Mouse (Mus musculus): ENCODE measurements at regions not wholly inside any gene's neighbourhood (a gene's known extent, or its start where the extent isn't known, plus 50 kb on each side); places are given as distances from the start of the nearest gene placed in this dataset.

- DNase-seq (ENCODE audit: low read depth, low spot score) = no peak
Measured at GRCm38 (mm10) chr5:85177787-85178186, 760.6 kb upstream of the Epha5 start.

GRCm38 (mm10) chr5:85173899-85174298, 756.7 kb upstream of the Epha5 start:
- peak; percentile 87 for DNase-seq (ENCODE audit: low read depth, low spot score)

- no peak for DNase-seq (ENCODE audit: low read depth, low spot score)
Measured at GRCm38 (mm10) chr5:85155858-85156257, 738.7 kb upstream of the Epha5 start.

- no peak for DNase-seq (ENCODE audit: low read depth, low spot score)
Measured at GRCm38 (mm10) chr5:85155213-85155612, 738.0 kb upstream of the Epha5 start.
